Mouse (Mus musculus): ENCODE measurements around the gene Rbfox2. TPM values are rescaled to one million over a fixed set of nuclear protein-coding genes. Genes with fewer than 3 reads are reported as not detected.

Rbfox2 gene
- polyA plus RNA-seq, 1 experiment from 2014 or later = 57.8 TPM

DNA sequence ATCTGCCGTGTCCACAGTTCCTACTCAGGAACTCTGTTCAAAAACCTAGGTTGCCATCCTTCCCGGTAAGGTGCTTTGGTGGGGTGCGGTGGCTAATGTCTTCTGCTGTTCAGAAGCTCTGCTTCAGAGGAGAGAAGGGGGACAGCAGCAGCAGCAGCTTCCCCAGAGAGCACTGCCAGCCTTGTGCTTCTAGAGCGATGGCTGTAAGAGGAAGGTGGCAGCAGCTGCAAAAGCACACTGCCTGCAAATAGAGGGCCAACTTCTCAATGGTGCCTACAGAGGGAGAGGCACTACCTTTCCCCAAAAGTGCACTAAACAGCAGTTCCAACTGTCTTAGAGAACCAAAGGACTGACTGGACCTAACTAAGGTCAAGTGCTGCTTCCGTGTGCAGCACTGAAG, 168.5 kb downstream of the Rbfox2 start:
- H3K4me3 ChIP-seq = no peak overlapping the region
- H3K9ac ChIP-seq = no peak overlapping the region
- no peaks in the 10 kb centered on the region for H3K9me3 ChIP-seq
- WGBS = 77% methylated on average over 5 of the region's 5 CpGs
- no peak overlapping the region for H3K4me2 ChIP-seq
- no peaks in the 10 kb centered on the region for H3K27me3 ChIP-seq
- peaks cover 26% of the 10 kb centered on the region for H3K36me3 ChIP-seq
- no peak overlapping the region for H3K27ac ChIP-seq
- no peak for ATAC-seq (ENCODE audit: insufficient number of reproducible peaks, insufficient read depth, low FRiP score, low TSS enrichment, low read depth)
- peaks cover 23% of the 10 kb centered on the region for H3K4me1 ChIP-seq

DNA sequence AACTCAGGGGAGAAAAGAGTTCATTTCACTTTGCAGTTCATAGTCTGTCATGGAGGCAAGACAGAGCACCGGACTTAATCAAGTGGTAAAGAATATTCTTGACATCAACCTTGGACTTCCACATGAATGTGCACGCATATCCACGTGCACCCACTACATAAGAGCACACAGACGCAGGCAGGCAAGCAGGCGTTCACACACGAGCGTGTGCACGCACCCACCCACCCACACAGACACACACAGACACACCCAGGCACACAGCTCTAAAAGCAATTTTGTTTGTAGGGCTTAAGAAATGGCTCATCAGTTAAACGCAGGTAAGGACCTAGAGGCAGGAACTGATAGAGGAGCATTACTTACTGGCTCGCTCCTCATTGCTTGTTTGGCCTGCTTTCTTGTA, 172.3 kb downstream of the Rbfox2 start:
- Histone ChIP-seq H3K4me3 (no peak overlapping the region), H3K27ac (no peak overlapping the region), H3K4me1 (0 out of 2 replicates have a peak, but pooled peaks cover 5% of the 10 kb centered on the region), H3K4me2 (no peak overlapping the region), H3K27me3 (no peaks in the 10 kb centered on the region), H3K9me3 (no peaks in the 10 kb centered on the region), H3K36me3 (peaks cover 41% of the 10 kb centered on the region), H3K9ac (no peak overlapping the region)
- WGBS = 98% methylated on average over 10 of the region's 10 CpGs
- ATAC-seq (ENCODE audit: insufficient number of reproducible peaks, insufficient read depth, low FRiP score, low TSS enrichment, low read depth) = no peak

DNA sequence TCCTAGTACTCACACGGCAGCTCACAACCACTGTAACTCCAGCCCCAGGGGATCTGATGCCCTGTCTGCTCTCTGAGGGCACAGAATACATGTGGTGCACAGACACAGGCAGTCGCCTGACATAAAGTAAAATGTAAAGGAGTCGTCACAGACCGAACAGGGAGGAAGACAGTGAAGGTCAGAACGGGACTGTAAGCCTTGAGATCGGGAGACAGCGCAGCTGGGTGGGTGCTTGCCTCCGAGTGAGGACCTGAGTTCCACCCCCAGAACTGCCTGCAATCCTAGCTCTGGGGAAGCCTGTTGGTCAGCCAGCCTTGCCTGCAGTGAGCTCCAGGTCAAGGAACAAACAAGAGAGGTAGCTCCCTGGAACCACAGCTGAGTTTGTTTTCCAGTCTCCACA, 177.7 kb downstream of the Rbfox2 start:
- H3K9ac ChIP-seq = no peak overlapping the region
- WGBS = 70% methylated on average over 8 of the region's 8 CpGs
- no peaks in the 10 kb centered on the region for H3K4me1 ChIP-seq
- H3K9me3 ChIP-seq = no peaks in the 10 kb centered on the region
- no peak overlapping the region; the same call in 1 of the 2 replicates for H3K27ac ChIP-seq
- ATAC-seq (ENCODE audit: insufficient number of reproducible peaks, insufficient read depth, low FRiP score, low TSS enrichment, low read depth) = no peak
- no peak overlapping the region for H3K4me3 ChIP-seq
- H3K36me3 ChIP-seq = peaks cover 32% of the 10 kb centered on the region
- no peaks in the 10 kb centered on the region for H3K27me3 ChIP-seq
- H3K4me2 ChIP-seq = no peak overlapping the region

DNA sequence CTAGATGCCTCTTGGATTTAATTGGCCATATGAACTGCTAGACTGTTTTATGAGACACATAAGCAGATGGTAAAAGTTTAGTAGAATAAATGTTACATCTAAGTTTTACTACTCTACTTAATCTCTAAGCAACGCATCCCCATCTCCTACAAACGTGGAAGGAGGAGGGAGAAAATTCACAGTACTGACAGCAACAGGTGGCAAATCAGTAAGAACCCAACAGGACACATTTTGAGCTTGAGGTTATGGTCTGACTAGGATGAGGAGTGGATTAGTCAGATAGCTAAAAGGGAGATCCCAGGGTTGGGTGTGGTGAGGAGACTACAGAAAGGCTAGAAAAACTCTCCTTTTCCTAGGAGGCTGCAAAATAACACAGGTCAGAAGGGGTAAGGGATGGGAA, 179.1 kb downstream of the Rbfox2 start:
- no peaks in the 10 kb centered on the region for H3K9me3 ChIP-seq
- WGBS = 79% methylated on average over 2 of the region's 2 CpGs
- 0 out of 2 replicates have a peak, but pooled peaks cover 2% of the 10 kb centered on the region for H3K4me1 ChIP-seq
- H3K27me3 ChIP-seq = no peaks in the 10 kb centered on the region
- no peak overlapping the region for H3K4me3 ChIP-seq
- H3K4me2 ChIP-seq = no peak overlapping the region
- ATAC-seq (ENCODE audit: insufficient number of reproducible peaks, insufficient read depth, low FRiP score, low TSS enrichment, low read depth) = no peak
- peaks cover 29% of the 10 kb centered on the region for H3K36me3 ChIP-seq
- H3K9ac ChIP-seq = no peak overlapping the region
- no peak overlapping the region for H3K27ac ChIP-seq

DNA sequence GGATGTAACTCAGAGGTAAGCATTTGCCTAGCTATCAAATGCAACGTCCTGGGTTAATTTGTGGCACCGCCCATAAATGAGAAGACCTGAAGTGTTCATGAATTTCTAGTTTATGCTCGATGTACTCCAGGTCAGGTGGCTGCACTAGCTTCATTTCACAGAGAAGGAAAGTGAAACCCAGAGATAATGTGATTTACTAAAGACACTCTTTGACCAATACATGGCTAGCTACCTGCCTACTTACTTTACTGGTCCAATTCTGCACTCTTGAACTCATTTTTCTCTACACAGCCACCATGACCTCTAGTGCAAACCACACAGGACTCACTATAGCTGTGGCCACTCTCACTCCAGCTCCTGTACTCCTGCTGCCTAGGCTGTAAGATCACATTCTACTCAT, 180.1 kb downstream of the Rbfox2 start:
- Histone ChIP-seq H3K4me2 (no peak overlapping the region), H3K27me3 (no peaks in the 10 kb centered on the region), H3K27ac (no peak overlapping the region), H3K4me3 (no peak overlapping the region), H3K36me3 (peaks cover 18% of the 10 kb centered on the region), H3K9me3 (no peaks in the 10 kb centered on the region), H3K4me1 (0 out of 2 replicates have a peak, but pooled peaks cover 2% of the 10 kb centered on the region), H3K9ac (no peak overlapping the region)
- no peak for ATAC-seq (ENCODE audit: insufficient number of reproducible peaks, insufficient read depth, low FRiP score, low TSS enrichment, low read depth)
- WGBS = 92% methylated on average over 3 of the region's 3 CpGs

DNA sequence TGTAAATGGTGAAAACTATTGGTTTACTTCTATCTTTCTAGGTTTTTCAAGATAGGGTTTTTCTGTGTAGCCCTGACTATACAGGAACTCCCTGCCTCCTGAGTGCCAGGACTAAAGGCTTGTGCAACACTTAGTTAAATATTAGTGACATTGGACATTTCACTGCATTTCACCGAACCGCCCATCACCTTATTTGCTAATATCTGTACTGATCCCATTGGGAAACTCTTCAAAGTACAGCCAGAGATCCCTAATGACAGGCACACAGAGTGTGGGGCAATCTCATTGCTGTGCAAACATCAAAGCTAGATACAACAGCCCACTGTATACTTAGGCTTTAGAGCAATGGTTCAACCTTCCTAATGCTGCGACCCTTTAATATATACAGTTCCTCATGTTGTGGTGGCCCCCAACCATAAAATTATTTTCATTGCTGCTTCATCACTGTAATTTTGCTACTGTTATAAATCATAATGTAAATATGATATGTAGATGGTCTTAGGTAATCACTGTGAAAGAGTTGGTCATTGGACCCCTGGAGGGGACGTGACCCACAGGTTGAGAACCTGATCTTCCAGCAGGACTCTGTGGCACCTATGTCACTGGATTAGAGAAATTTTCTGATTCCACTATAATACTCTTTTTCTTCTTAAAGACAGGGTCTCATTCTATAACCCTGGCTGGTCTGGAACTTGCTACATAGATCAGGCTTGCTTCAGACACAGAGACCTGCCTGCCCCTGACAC, 182.3 kb downstream of the Rbfox2 start:
- no peaks in the 10 kb centered on the region for H3K9me3 ChIP-seq
- no peak for ATAC-seq (ENCODE audit: insufficient number of reproducible peaks, insufficient read depth, low FRiP score, low TSS enrichment, low read depth)

DNA sequence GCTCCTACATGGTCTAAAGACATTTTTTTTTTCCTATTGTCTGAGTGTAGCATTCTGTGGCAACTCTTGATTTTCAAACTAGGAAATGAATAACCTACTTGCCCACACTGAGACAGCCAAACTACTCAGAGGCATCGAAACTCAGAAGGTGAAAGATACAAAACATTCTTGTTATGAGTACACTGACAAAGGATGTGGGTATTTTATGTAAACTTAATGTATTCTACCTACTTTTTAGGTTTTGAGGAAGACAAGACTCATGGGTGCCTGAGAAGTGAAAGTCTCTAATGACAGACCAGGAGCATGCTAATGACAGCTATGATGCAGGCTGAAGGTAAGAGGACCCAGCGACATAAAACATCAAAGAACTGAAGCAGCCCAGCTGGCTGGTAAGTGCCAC, 184.0 kb downstream of the Rbfox2 start:
- ATAC-seq (ENCODE audit: insufficient number of reproducible peaks, insufficient read depth, low FRiP score, low TSS enrichment, low read depth) = no peak
- H3K4me3 ChIP-seq = no peak overlapping the region
- H3K4me1 ChIP-seq = peaks cover 2% of the 10 kb centered on the region; the same call in 1 of the 2 replicates
- WGBS = 89% methylated on average over 2 of the region's 2 CpGs
- H3K9ac ChIP-seq = no peak overlapping the region
- H3K36me3 ChIP-seq = peaks cover 11% of the 10 kb centered on the region
- H3K9me3 ChIP-seq = no peaks in the 10 kb centered on the region
- H3K27ac ChIP-seq = no peak overlapping the region
- no peaks in the 10 kb centered on the region for H3K27me3 ChIP-seq
- H3K4me2 ChIP-seq = no peak overlapping the region

More for the DNA sequence above, 182.3 kb downstream of the Rbfox2 start:
- Histone ChIP-seq H3K27me3 (no peaks in the 10 kb centered on the region), H3K9ac (no peak overlapping the region), H3K4me3 (no peak overlapping the region), H3K4me2 (no peak overlapping the region), H3K4me1 (0 out of 2 replicates have a peak, but pooled peaks cover 2% of the 10 kb centered on the region), H3K36me3 (peaks cover 18% of the 10 kb centered on the region), H3K27ac (no peak overlapping the region)
- WGBS = 96% methylated on average over 4 of the region's 4 CpGs

DNA sequence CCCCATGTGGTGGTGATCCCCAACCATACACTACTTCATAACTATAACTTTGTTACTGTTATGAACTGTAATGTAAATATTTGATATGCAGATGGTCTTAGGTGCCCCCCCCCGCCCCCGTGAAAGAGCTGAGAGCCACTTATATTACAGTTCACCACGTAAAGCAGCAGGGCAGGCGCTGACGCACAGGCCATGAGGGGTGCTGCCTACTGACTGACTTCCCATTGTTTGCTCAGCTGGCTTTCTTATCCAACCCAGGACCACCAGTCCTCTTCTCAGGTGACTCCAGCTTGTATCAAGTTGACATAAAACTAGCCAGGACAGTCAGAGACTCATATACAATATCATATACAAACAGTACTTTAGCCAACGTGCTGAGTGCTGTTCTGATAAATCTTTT, 184.6 kb downstream of the Rbfox2 start:
- Histone ChIP-seq H3K27ac (no peak overlapping the region), H3K9ac (no peak overlapping the region), H3K4me3 (no peak overlapping the region), H3K4me2 (no peak overlapping the region), H3K4me1 (peaks cover 2% of the 10 kb centered on the region; the same call in 1 of the 2 replicates), H3K27me3 (no peaks in the 10 kb centered on the region), H3K36me3 (peaks cover 11% of the 10 kb centered on the region), H3K9me3 (no peaks in the 10 kb centered on the region)
- 69% methylated on average over 6 of the region's 6 CpGs for WGBS
- no peak for ATAC-seq (ENCODE audit: insufficient number of reproducible peaks, insufficient read depth, low FRiP score, low TSS enrichment, low read depth)

DNA sequence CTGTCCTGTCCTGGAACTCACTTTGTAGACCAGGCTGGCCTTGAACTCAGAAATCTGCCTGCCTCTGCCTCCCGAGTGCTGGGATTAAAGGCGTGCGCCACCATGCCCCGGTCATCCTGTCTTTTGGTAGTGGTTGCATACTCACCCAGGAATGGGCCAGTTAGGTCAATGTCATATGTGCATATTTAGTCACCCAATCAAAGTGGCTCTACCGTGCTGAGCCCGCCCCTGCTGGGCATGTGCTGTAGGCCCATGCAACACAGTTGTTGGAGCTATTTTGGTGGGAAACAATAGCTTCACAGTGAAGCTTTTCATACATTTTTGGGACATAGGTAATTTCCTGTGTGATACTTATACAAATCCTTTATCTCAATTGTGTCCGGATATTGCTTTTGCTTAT, 187.1 kb downstream of the Rbfox2 start:
- Histone ChIP-seq H3K9ac (no peak overlapping the region), H3K36me3 (peaks cover 32% of the 10 kb centered on the region), H3K27ac (no peak overlapping the region), H3K4me2 (no peak overlapping the region), H3K4me3 (no peak overlapping the region), H3K4me1 (peaks cover 2% of the 10 kb centered on the region; the same call in 1 of the 2 replicates), H3K9me3 (no peaks in the 10 kb centered on the region), H3K27me3 (no peaks in the 10 kb centered on the region)
- 96% methylated on average over 7 of the region's 7 CpGs for WGBS
- ATAC-seq (ENCODE audit: insufficient number of reproducible peaks, insufficient read depth, low FRiP score, low TSS enrichment, low read depth) = no peak

DNA sequence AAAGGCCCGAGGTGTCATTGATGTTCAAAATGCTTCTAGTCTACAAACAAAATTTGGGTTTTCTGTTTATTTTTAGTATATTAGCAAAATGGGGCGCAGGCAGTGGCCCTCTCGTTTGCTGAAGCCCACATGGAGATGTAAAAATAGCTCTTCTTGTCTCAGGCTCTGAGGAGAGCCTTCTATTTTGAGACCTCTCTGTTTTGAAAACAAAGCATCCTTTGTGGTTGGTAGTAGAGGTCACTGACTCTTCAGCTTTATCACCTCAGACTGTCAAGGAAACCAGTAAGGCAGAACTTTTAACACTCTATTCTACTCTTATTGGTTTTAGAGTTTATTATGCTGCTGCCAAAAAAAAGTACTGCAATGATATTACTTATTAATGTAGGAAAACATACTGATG, 189.6 kb downstream of the Rbfox2 start:
- ATAC-seq (ENCODE audit: insufficient number of reproducible peaks, insufficient read depth, low FRiP score, low TSS enrichment, low read depth) = no peak
- no peaks in the 10 kb centered on the region for H3K9me3 ChIP-seq
- H3K36me3 ChIP-seq = peaks cover 54% of the 10 kb centered on the region
- no peak overlapping the region for H3K27ac ChIP-seq
- H3K27me3 ChIP-seq = no peaks in the 10 kb centered on the region
- no peaks in the 10 kb centered on the region; the same call in 1 of the 2 replicates for H3K4me1 ChIP-seq
- H3K9ac ChIP-seq = no peak overlapping the region
- H3K4me2 ChIP-seq = no peak overlapping the region
- H3K4me3 ChIP-seq = no peak overlapping the region
- WGBS = 37% methylated on average over 3 of the region's 3 CpGs

DNA sequence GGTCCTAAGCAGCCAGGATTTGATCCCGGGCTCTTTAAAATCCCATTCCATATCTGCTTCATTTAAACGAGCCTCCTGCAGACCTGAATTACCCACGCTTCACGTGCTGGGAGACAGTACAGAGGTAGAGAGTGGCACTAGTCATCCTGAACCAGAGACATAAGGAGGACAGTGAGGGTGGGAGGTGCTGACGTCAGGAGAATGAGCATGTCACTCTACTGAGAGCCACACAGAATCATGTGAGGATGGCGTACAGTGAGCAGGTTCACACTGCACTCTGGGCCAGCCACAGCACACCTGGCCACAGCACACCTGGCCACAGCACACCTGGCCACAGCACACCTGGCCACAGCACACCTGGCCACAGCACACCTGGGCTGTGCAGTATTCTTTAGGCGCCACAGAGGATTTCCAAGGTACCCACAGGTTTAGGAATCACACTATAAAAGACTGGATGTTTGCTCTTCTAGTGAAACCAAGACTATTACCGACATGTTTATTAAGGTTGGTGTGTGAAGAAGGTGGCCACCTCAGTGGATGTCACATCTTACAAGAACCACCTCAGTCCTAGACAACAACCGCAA, 190.6 kb downstream of the Rbfox2 start:
- Histone ChIP-seq H3K9me3 (no peaks in the 10 kb centered on the region), H3K36me3 (peaks cover 56% of the 10 kb centered on the region), H3K4me1 (no peaks in the 10 kb centered on the region; the same call in 1 of the 2 replicates), H3K27me3 (no peaks in the 10 kb centered on the region), H3K4me2 (no peak overlapping the region), H3K27ac (no peak overlapping the region), H3K4me3 (no peak overlapping the region), H3K9ac (no peak overlapping the region)
- WGBS = 86% methylated on average over 9 of the region's 9 CpGs
- no peak for ATAC-seq (ENCODE audit: insufficient number of reproducible peaks, insufficient read depth, low FRiP score, low TSS enrichment, low read depth)

DNA sequence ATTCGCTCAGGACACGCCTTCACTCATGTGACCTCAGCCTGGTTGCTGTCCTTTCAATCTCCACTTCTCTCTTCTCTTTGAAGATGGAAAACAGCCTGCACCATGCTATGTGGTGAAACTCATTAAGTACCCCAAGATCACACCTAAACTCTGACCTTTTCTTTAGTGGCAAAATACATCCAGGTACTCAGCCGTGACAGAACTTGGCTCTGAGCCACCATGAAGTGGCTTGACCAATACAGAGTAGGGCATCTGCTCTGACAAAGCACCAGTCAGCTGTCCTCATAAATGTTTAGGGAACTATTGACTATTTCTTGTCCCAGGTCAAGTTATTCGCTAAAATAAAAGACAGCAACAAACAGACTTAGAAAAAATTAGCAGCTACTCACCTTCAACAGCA, 191.3 kb downstream of the Rbfox2 start:
- Histone ChIP-seq H3K27me3 (no peaks in the 10 kb centered on the region), H3K4me1 (peaks cover 2% of the 10 kb centered on the region), H3K4me3 (no peak overlapping the region), H3K9ac (no peak overlapping the region), H3K27ac (no peak overlapping the region), H3K9me3 (no peaks in the 10 kb centered on the region), H3K36me3 (peaks cover 55% of the 10 kb centered on the region), H3K4me2 (no peak overlapping the region)
- WGBS = 93% methylated on average over 4 of the region's 4 CpGs
- ATAC-seq (ENCODE audit: insufficient number of reproducible peaks, insufficient read depth, low FRiP score, low TSS enrichment, low read depth) = no peak
